8 mouse cellular contexts compared by ENCODE assay signal in genomic region chr17:81064979-81065311, GRCm38 (mm10). TPM values are rescaled to one million over a fixed set of nuclear protein-coding genes. Genes with fewer than 3 reads are reported as not detected.
DNase-seq lines count a peak whose midpoint lies in the region; ATAC-seq and TF ChIP-seq lines count a peak whose summit lies in the region.

Thumpd2 (minus strand) TSS chr17:81065082.

- no peaks in the 10 kb centered on the region for H3K27me3 ChIP-seq in Patski
- no peaks in the 10 kb centered on the region for H3K27me3 ChIP-seq in hindbrain, embryonic 13.5 days

- H3K4me2 ChIP-seq in hindbrain, embryonic 13.5 days, result peak within 1 kb of the TSS; percentile 65

- H3K9me3 ChIP-seq in hindbrain, embryonic 13.5 days, result no peaks in the 10 kb centered on the region

- in situ Hi-C loops in Patski (cut with MboI; ENCODE audit: low pct_unique_long_range_greater_than_20kb), result no loop called here

- peak within 1 kb of the TSS; percentile 73 for H3K27ac ChIP-seq in hindbrain, embryonic 13.5 days

- peak within 1 kb of the TSS; percentile 92 for H3K9ac ChIP-seq in hindbrain, embryonic 13.5 days

- peak; percentile 100 for TF ChIP-seq CTCF in Patski (IDR thresholded peaks at IDR 0.05)

- 3% methylated on average over 29 of the region's 29 CpGs for WGBS in hindbrain, embryonic 13.5 days

- no peaks in the 10 kb centered on the region for H3K36me3 ChIP-seq in hindbrain, embryonic 13.5 days

- peaks cover 11% of the 10 kb centered on the region for H3K4me1 ChIP-seq in hindbrain, embryonic 13.5 days (replicated peaks)

- ATAC-seq in Patski, result peak; percentile 80
- peak; percentile 92 for ATAC-seq in hindbrain, embryonic 13.5 days (ENCODE audit: low FRiP score)

- POLR2A ChIA-PET in Patski (lab: Charles Lee), result no interaction called here

- no peak for DNase-seq in Patski (ENCODE audit: low read depth, low spot score)
- DNase-seq in cerebellum, postnatal 14 days, result peak; percentile 96 to 97
- DNase-seq in frontal cortex, postnatal 14 days (ENCODE audit: low spot score in 2 of 2), result peak; percentile 74 to 86
- peak; percentile 86 to 93 for DNase-seq in layer of hippocampus, postnatal 25 days (ENCODE audit: extremely low spot score in 1 of 2, low spot score in 1 of 2)
- peak; percentile 86 for DNase-seq in lung, postnatal 25 days (ENCODE audit: low spot score)
- peak; percentile 97 for DNase-seq in retina, embryonic 14.5 days (ENCODE audit: low spot score)
- DNase-seq in thymus, postnatal 4 days, result peak; percentile 96

- CTCF ChIA-PET in Patski (lab: Charles Lee), result interaction anchor here (1.2 to 2.1 kb wide), 5 partner anchors 13 to 43 kb away, joined by 3 to 5 read pairs (median 4); no protein-coding TSS in a partner anchor

- H3K4me3 ChIP-seq in hindbrain, embryonic 13.5 days, result peak within 1 kb of the TSS; percentile 87

RNA-seq across cellular contexts. Expression of gene Thumpd2, which starts in this region (rescaled TPM):
- 8.5 TPM for polyA plus RNA-seq in Patski (2021)
- 9.3 and 9.7 TPM in 2 replicates for polyA plus RNA-seq in hindbrain, embryonic 13.5 days (2015; fragmentation: Nextera tagmentation; extraction: Ambion mirVana)
- 1 to 10 TPM; 6.8 to 8.4 TPM for total RNA-seq in layer of hippocampus, postnatal 25 days (2021)
